Mouse (Mus musculus) olfactory bulb, adult 2 months (tissue): Measurements from ENCODE around the gene Rnft1.

Experiments
- CTCF ChIP-seq: fragments of 200-500 bp; IDR thresholded peaks from 2 replicates; pipeline ENCODE4 v1.5.1; 2012; ENCODE audit warnings: low read depth, mild to moderate bottlenecking, low read length, moderate library complexity; ENCODE audit not compliant: insufficient read depth
- POLR2A ChIP-seq: fragments of 200-500 bp; IDR thresholded peaks from 2 replicates; pipeline ENCODE4 v1.6.1; 2012; ENCODE audit warnings: mild to moderate bottlenecking, low read depth, low read length, moderate library complexity; ENCODE audit not compliant: insufficient read depth

DNA sequence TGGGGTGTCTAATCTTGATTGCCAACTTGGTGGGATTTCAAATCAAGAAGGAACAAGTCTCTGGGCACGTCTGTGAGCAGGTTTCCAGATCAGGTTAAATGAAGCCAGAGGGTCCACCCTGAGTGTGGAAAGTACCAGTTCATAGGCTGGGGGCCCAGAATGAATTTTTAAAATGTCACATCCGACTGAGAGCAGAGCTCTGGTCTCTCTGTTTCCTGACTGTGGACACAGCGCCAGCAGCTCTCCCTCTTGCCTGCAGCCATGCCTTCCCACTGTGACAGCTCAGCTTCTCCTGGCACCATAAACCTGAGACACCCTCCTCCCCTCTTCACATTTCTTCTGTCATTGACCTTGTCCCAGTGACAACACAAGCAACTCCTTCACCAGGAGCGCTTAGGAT is 15.5 kb upstream of the Rnft1 start:
- TF ChIP-seq CTCF = no peak
- no peak for TF ChIP-seq POLR2A
